Mouse (Mus musculus): ENCODE data around the gene Sh3bgrl2. TPM values are rescaled to one million over a fixed set of nuclear protein-coding genes. Genes with fewer than 3 reads are reported as not detected.
A peak's percentile ranks its signal among the peaks of the same experiment; 100 is the strongest.

Sh3bgrl2 gene
- polyA plus RNA-seq, 1 experiment from 2014 or later, result 13.9 TPM

GRCm38 (mm10) chr9:83562889-83563288 is 14.8 kb downstream of the Sh3bgrl2 start:
- Histone ChIP-seq H3K4me1 (ENCODE audit: control insufficient read depth in 2 of 2, insufficient read depth in 2 of 2, low read length in 2 of 2) (peaks cover 38 to 44% of the 10 kb centered on the region in 2 experiments), H3K4me3 (ENCODE audit: control insufficient read depth in 1 of 2, insufficient read depth in 1 of 2, low read depth in 1 of 2, low read length in 2 of 2) (no peak overlapping the region), H3K4me2 (ENCODE audit: low read length) (no peak overlapping the region), H3K36me3 (ENCODE audit: control insufficient read depth, insufficient read depth, low read length) (no peaks in the 10 kb centered on the region), H3K9ac (ENCODE audit: low read length) (no peak overlapping the region), H3K27me3 (ENCODE audit: control insufficient read depth, insufficient read depth, low read length) (no peaks in the 10 kb centered on the region), H3K9me3 (ENCODE audit: control insufficient read depth, low read length) (no peaks in the 10 kb centered on the region), H3K27ac (replicated peaks in 1 of 2; ENCODE audit: control insufficient read depth in 1 of 2, insufficient read depth in 1 of 2, low read depth in 2 of 2, low read length in 2 of 2) (no peak overlapping the region)
- 89% methylated on average over 7 of the region's 7 CpGs for WGBS
- ATAC-seq (ENCODE audit: insufficient number of reproducible peaks, insufficient read depth, low FRiP score, low read depth), result no peak

- no peak overlapping the region for H3K9ac ChIP-seq (ENCODE audit: low read length)
- peak overlapping the region; percentile 53 for H3K4me2 ChIP-seq (ENCODE audit: low read length)
- H3K9me3 ChIP-seq (ENCODE audit: control insufficient read depth, low read length), result no peaks in the 10 kb centered on the region
- WGBS, result 16% methylated on average over 16 of the region's 16 CpGs
- ATAC-seq (ENCODE audit: insufficient number of reproducible peaks, insufficient read depth, low FRiP score, low read depth), result 0 out of 2 replicates have a peak, but pooled peaks have one; percentile 42
- no peaks in the 10 kb centered on the region for H3K27me3 ChIP-seq (ENCODE audit: control insufficient read depth, insufficient read depth, low read length)
- peaks cover 41 to 44% of the 10 kb centered on the region in 2 experiments for H3K4me1 ChIP-seq (ENCODE audit: control insufficient read depth in 2 of 2, insufficient read depth in 2 of 2, low read length in 2 of 2)
- peak overlapping the region in 1 of 2 experiments; percentile 6; a peak in 1 of 4 replicates for H3K4me3 ChIP-seq (ENCODE audit: control insufficient read depth in 1 of 2, insufficient read depth in 1 of 2, low read depth in 1 of 2, low read length in 2 of 2)
- peak overlapping the region; percentile 56 for H3K27ac ChIP-seq (replicated peaks in 1 of 2; ENCODE audit: control insufficient read depth in 1 of 2, insufficient read depth in 1 of 2, low read depth in 2 of 2, low read length in 2 of 2)
- H3K36me3 ChIP-seq (ENCODE audit: control insufficient read depth, insufficient read depth, low read length), result no peaks in the 10 kb centered on the region
These were observed 15.9 kb downstream of the Sh3bgrl2 start for GRCm38 (mm10) chr9:83563808-83564549.

GRCm38 (mm10) chr9:83564934-83565652 is 17.0 kb downstream of the Sh3bgrl2 start:
- Histone ChIP-seq H3K9ac (ENCODE audit: low read length) (no peak overlapping the region), H3K27ac (replicated peaks in 1 of 2; ENCODE audit: control insufficient read depth in 1 of 2, insufficient read depth in 1 of 2, low read depth in 2 of 2, low read length in 2 of 2) (no peak overlapping the region), H3K36me3 (ENCODE audit: control insufficient read depth, insufficient read depth, low read length) (no peaks in the 10 kb centered on the region), H3K4me1 (ENCODE audit: control insufficient read depth in 2 of 2, insufficient read depth in 2 of 2, low read length in 2 of 2) (peaks cover 42 to 44% of the 10 kb centered on the region in 2 experiments), H3K9me3 (ENCODE audit: control insufficient read depth, low read length) (no peaks in the 10 kb centered on the region), H3K27me3 (ENCODE audit: control insufficient read depth, insufficient read depth, low read length) (no peaks in the 10 kb centered on the region), H3K4me3 (ENCODE audit: control insufficient read depth in 1 of 2, insufficient read depth in 1 of 2, low read depth in 1 of 2, low read length in 2 of 2) (no peak overlapping the region), H3K4me2 (ENCODE audit: low read length) (no peak overlapping the region)
- no peak for ATAC-seq (ENCODE audit: insufficient number of reproducible peaks, insufficient read depth, low FRiP score, low read depth)
- WGBS, result 53% methylated on average over 13 of the region's 13 CpGs

GRCm38 (mm10) chr9:83566141-83566540 is 18.0 kb downstream of the Sh3bgrl2 start:
- no peak overlapping the region for H3K4me2 ChIP-seq (ENCODE audit: low read length)
- WGBS, result 56% methylated on average over 6 of the region's 6 CpGs
- peaks cover 32 to 35% of the 10 kb centered on the region in 2 experiments for H3K4me1 ChIP-seq (ENCODE audit: control insufficient read depth in 2 of 2, insufficient read depth in 2 of 2, low read length in 2 of 2)
- no peaks in the 10 kb centered on the region for H3K27me3 ChIP-seq (ENCODE audit: control insufficient read depth, insufficient read depth, low read length)
- no peak overlapping the region for H3K27ac ChIP-seq (replicated peaks in 1 of 2; ENCODE audit: control insufficient read depth in 1 of 2, insufficient read depth in 1 of 2, low read depth in 2 of 2, low read length in 2 of 2)
- no peaks in the 10 kb centered on the region for H3K9me3 ChIP-seq (ENCODE audit: control insufficient read depth, low read length)
- ATAC-seq (ENCODE audit: insufficient number of reproducible peaks, insufficient read depth, low FRiP score, low read depth), result no peak
- no peak overlapping the region for H3K9ac ChIP-seq (ENCODE audit: low read length)
- H3K4me3 ChIP-seq (ENCODE audit: control insufficient read depth in 1 of 2, insufficient read depth in 1 of 2, low read depth in 1 of 2, low read length in 2 of 2), result no peak overlapping the region
- H3K36me3 ChIP-seq (ENCODE audit: control insufficient read depth, insufficient read depth, low read length), result no peaks in the 10 kb centered on the region

- H3K4me2 ChIP-seq (ENCODE audit: low read length), result no peak overlapping the region
- peaks cover 34 to 38% of the 10 kb centered on the region in 2 experiments for H3K4me1 ChIP-seq (ENCODE audit: control insufficient read depth in 2 of 2, insufficient read depth in 2 of 2, low read length in 2 of 2)
- H3K9me3 ChIP-seq (ENCODE audit: control insufficient read depth, low read length), result no peaks in the 10 kb centered on the region
- H3K4me3 ChIP-seq (ENCODE audit: control insufficient read depth in 1 of 2, insufficient read depth in 1 of 2, low read depth in 1 of 2, low read length in 2 of 2), result no peak overlapping the region
- no peaks in the 10 kb centered on the region for H3K27me3 ChIP-seq (ENCODE audit: control insufficient read depth, insufficient read depth, low read length)
- H3K27ac ChIP-seq (replicated peaks in 1 of 2; ENCODE audit: control insufficient read depth in 1 of 2, insufficient read depth in 1 of 2, low read depth in 2 of 2, low read length in 2 of 2), result no peak overlapping the region
- WGBS, result 92% methylated on average over 5 of the region's 5 CpGs
- H3K9ac ChIP-seq (ENCODE audit: low read length), result no peak overlapping the region
- ATAC-seq (ENCODE audit: insufficient number of reproducible peaks, insufficient read depth, low FRiP score, low read depth), result no peak
- no peaks in the 10 kb centered on the region for H3K36me3 ChIP-seq (ENCODE audit: control insufficient read depth, insufficient read depth, low read length)
These were observed 20.0 kb downstream of the Sh3bgrl2 start for GRCm38 (mm10) chr9:83568125-83568524.

GRCm38 (mm10) chr9:83568937-83569336 is 20.8 kb downstream of the Sh3bgrl2 start:
- Histone ChIP-seq H3K4me2 (ENCODE audit: low read length) (no peak overlapping the region), H3K9ac (ENCODE audit: low read length) (no peak overlapping the region), H3K4me1 (ENCODE audit: control insufficient read depth in 2 of 2, insufficient read depth in 2 of 2, low read length in 2 of 2) (peaks cover 31 to 33% of the 10 kb centered on the region in 2 experiments), H3K36me3 (ENCODE audit: control insufficient read depth, insufficient read depth, low read length) (no peaks in the 10 kb centered on the region), H3K9me3 (ENCODE audit: control insufficient read depth, low read length) (no peaks in the 10 kb centered on the region), H3K27me3 (ENCODE audit: control insufficient read depth, insufficient read depth, low read length) (no peaks in the 10 kb centered on the region), H3K27ac (replicated peaks in 1 of 2; ENCODE audit: control insufficient read depth in 1 of 2, insufficient read depth in 1 of 2, low read depth in 2 of 2, low read length in 2 of 2) (no peak overlapping the region), H3K4me3 (ENCODE audit: control insufficient read depth in 1 of 2, insufficient read depth in 1 of 2, low read depth in 1 of 2, low read length in 2 of 2) (no peak overlapping the region)
- ATAC-seq (ENCODE audit: insufficient number of reproducible peaks, insufficient read depth, low FRiP score, low read depth), result no peak
- 67% methylated on average over 3 of the region's 3 CpGs for WGBS

GRCm38 (mm10) chr9:83569898-83570297 is 21.8 kb downstream of the Sh3bgrl2 start:
- H3K4me3 ChIP-seq (ENCODE audit: control insufficient read depth in 1 of 2, insufficient read depth in 1 of 2, low read depth in 1 of 2, low read length in 2 of 2), result no peak overlapping the region
- H3K4me2 ChIP-seq (ENCODE audit: low read length), result no peak overlapping the region
- no peak overlapping the region for H3K9ac ChIP-seq (ENCODE audit: low read length)
- H3K4me1 ChIP-seq (ENCODE audit: control insufficient read depth in 2 of 2, insufficient read depth in 2 of 2, low read length in 2 of 2), result peaks cover 23% of the 10 kb centered on the region in 2 experiments
- H3K9me3 ChIP-seq (ENCODE audit: control insufficient read depth, low read length), result no peaks in the 10 kb centered on the region
- WGBS, result 62% methylated on average over 7 of the region's 7 CpGs
- H3K27me3 ChIP-seq (ENCODE audit: control insufficient read depth, insufficient read depth, low read length), result no peaks in the 10 kb centered on the region
- H3K27ac ChIP-seq (replicated peaks in 1 of 2; ENCODE audit: control insufficient read depth in 1 of 2, insufficient read depth in 1 of 2, low read depth in 2 of 2, low read length in 2 of 2), result no peak overlapping the region
- H3K36me3 ChIP-seq (ENCODE audit: control insufficient read depth, insufficient read depth, low read length), result no peaks in the 10 kb centered on the region
- no peak for ATAC-seq (ENCODE audit: insufficient number of reproducible peaks, insufficient read depth, low FRiP score, low read depth)
